Mouse (Mus musculus) CH12.LX (cell line): ENCODE measurements at regions not wholly inside any gene's neighbourhood (a gene's known extent, or its start where the extent isn't known, plus 50 kb on each side); places are given as distances from the start of the nearest gene placed in this dataset.

ENCODE experiments used
- EP300 ChIP-seq: IDR thresholded peaks from 2 replicates; pipeline ENCODE4 v1.6.1; 2011; ENCODE audit warnings: low read length, improper control_type of control experiment
- MAFK ChIP-seq: IDR thresholded peaks from 2 replicates; pipeline ENCODE4 v1.6.1; 2011; ENCODE audit warnings: low read length, improper control_type of control experiment; ENCODE audit not compliant: insufficient replicate concordance

DNA sequence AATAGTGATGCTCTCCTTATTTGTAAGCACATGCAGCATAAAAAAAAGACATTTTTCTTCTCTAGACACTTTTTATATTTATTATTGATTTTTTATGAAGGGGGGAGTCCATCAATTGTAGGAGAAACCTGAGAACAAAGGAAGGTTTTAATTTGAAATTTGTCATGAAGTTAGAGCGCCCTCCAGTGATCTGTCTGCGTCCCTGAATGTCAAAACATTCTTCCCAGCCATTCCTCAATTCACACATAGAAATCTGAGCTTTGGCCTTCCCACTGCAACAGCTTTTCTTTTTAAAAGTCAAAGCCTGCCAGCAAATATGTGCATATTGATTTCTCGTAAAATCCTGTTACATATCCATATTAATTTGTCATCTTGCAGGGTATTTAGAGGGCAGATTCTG is 396.6 kb downstream of the Dnajb9 start:
- TF ChIP-seq EP300: no peak
- no peak for TF ChIP-seq MAFK
